Mouse (Mus musculus): ENCODE measurements at regions not wholly inside any gene's neighbourhood (a gene's known extent, or its start where the extent isn't known, plus 50 kb on each side); places are given as distances from the start of the nearest gene placed in this dataset.
"Not testable (repeated sequence)": the region's sequence is repeated elsewhere in the genome, so short reads cannot be mapped to it uniquely, and the experiment has no call there.

DNA sequence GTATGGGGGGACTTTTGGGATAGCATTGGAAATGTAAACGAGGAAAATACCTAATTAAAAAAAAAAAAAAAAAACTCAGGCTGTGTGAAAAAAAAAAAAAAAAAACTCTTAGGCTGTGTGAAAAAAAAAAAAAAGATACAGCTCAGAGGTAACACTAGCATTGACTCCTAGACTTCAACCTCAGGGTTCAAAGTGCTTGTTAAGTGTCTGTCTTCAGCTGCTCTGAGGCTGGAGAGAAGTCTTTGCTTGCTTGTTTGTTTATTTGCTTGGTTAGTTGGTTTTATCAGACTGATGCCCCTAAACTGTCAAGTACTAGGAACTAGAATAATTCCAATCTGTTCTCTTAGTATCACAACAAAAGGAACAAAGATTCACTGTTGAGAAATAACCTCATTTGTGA lies 360.1 kb upstream of the Impg1 start:
- H3K36me3 ChIP-seq (ENCODE audit: control insufficient read depth, insufficient read depth, low read length, poor library complexity, severe bottlenecking): no peaks in the 10 kb centered on the region
- H3K4me3 ChIP-seq (ENCODE audit: low read depth, low read length): no peak overlapping the region
- H3K9ac ChIP-seq (ENCODE audit: low read depth, poor library complexity, severe bottlenecking): no peak overlapping the region
- TF ChIP-seq POLR2A (IDR thresholded peaks at IDR 0.05; ENCODE audit: insufficient read depth, low read length): no peak
- no peak for TF ChIP-seq CTCF (IDR thresholded peaks at IDR 0.05; ENCODE audit: low read depth, low read length)
- TF ChIP-seq EP300 (IDR thresholded peaks at IDR 0.05; ENCODE audit: insufficient read depth, low read depth, low read length): no peak
- H3K4me1 ChIP-seq (ENCODE audit: control insufficient read depth, insufficient read depth, low read length): no peaks in the 10 kb centered on the region
- no peaks in the 10 kb centered on the region for H3K27me3 ChIP-seq (ENCODE audit: control insufficient read depth, insufficient read depth, low read length, poor library complexity, severe bottlenecking)
- H3K27ac ChIP-seq (ENCODE audit: insufficient read depth, low read length): no peak overlapping the region
- H3K9me3 ChIP-seq (replicated peaks; ENCODE audit: control insufficient read depth, insufficient read depth, low read length, poor library complexity, severe bottlenecking): no peaks in the 10 kb centered on the region

DNA sequence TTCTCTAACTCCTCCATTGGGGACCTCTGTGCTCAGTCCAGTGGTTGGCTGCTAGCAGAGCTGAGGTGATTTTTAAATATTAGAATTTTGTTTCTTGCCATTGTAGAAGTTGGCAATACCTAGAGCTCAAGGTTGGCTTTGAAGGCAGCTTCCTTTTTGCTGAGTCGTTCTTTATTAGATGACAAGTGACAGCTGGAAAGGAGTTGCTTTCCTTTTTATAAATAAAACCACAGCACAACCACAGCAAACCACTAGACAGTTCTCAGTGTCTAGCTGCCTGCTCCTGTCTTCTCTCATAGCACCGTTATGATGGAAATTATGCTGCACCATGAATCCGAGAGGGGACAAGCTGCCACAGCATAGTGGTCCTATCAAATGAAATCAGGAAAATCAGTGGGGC lies 354.8 kb upstream of the Impg1 start:
- Histone ChIP-seq H3K27me3 (ENCODE audit: control insufficient read depth, insufficient read depth, low read length, poor library complexity, severe bottlenecking) (no peaks in the 10 kb centered on the region), H3K4me1 (ENCODE audit: control insufficient read depth, insufficient read depth, low read length) (no peaks in the 10 kb centered on the region), H3K36me3 (ENCODE audit: control insufficient read depth, insufficient read depth, low read length, poor library complexity, severe bottlenecking) (no peaks in the 10 kb centered on the region), H3K4me3 (ENCODE audit: low read depth, low read length) (no peak overlapping the region), H3K9ac (ENCODE audit: low read depth, poor library complexity, severe bottlenecking) (no peak overlapping the region), H3K27ac (ENCODE audit: insufficient read depth, low read length) (no peak overlapping the region), H3K9me3 (replicated peaks; ENCODE audit: control insufficient read depth, insufficient read depth, low read length, poor library complexity, severe bottlenecking) (no peaks in the 10 kb centered on the region)
- TF ChIP-seq CTCF (IDR thresholded peaks at IDR 0.05; ENCODE audit: low read depth, low read length) (no peak), EP300 (IDR thresholded peaks at IDR 0.05; ENCODE audit: insufficient read depth, low read depth, low read length) (no peak), POLR2A (IDR thresholded peaks at IDR 0.05; ENCODE audit: insufficient read depth, low read length) (no peak)

DNA sequence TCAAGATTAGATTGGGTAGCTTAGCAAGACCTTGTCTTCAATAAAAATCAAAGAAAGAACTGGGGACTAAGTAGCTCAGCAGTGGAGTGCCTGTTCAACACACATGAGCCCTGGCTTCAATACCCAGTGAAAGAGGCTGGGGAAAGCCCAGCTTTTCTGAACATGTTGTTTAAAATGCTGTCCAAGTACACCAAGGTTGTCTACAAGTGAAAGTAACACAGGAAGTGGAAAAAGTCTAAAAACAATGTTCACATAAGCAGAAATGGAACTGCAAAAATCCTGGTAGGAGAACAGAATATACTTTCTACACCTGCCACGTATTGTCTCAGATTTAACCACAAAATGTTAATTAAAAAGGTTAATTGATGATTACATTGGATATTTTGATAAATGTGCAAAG lies 353.8 kb upstream of the Impg1 start:
- no peak for TF ChIP-seq POLR2A (IDR thresholded peaks at IDR 0.05; ENCODE audit: insufficient read depth, low read length)
- TF ChIP-seq CTCF (IDR thresholded peaks at IDR 0.05; ENCODE audit: low read depth, low read length): no peak
- no peak for TF ChIP-seq EP300 (IDR thresholded peaks at IDR 0.05; ENCODE audit: insufficient read depth, low read depth, low read length)
- Histone ChIP-seq H3K9ac (ENCODE audit: low read depth, poor library complexity, severe bottlenecking) (no peak overlapping the region), H3K27me3 (ENCODE audit: control insufficient read depth, insufficient read depth, low read length, poor library complexity, severe bottlenecking) (no peaks in the 10 kb centered on the region), H3K4me3 (ENCODE audit: low read depth, low read length) (no peak overlapping the region), H3K9me3 (replicated peaks; ENCODE audit: control insufficient read depth, insufficient read depth, low read length, poor library complexity, severe bottlenecking) (no peaks in the 10 kb centered on the region; the same call in 1 of the 2 replicates), H3K36me3 (ENCODE audit: control insufficient read depth, insufficient read depth, low read length, poor library complexity, severe bottlenecking) (no peaks in the 10 kb centered on the region), H3K27ac (ENCODE audit: insufficient read depth, low read length) (no peak overlapping the region), H3K4me1 (ENCODE audit: control insufficient read depth, insufficient read depth, low read length) (no peaks in the 10 kb centered on the region)

DNA sequence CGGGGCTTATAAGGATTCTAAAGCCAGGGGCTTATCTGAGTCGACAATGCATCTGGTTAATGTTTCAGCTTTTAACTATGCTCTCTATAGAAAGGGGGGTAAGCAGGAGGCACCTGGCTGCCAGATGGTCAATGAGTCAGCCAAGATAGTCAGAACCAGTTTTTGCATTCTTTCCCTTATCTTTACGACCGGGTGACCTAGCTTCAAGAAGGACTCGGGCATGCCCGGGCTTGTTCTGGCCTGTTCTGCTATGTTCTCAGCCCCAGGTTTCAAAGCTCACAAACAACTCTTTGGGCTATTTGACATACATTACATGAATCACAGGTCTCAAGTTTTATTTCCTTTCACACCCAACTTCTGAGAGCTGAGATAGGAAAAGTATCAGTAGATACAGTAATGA lies 348.6 kb upstream of the Impg1 start:
- not testable (repeated sequence) for H3K4me3 ChIP-seq (ENCODE audit: low read depth, low read length); H3K4me1 ChIP-seq (ENCODE audit: control insufficient read depth, insufficient read depth, low read length); H3K36me3 ChIP-seq (ENCODE audit: control insufficient read depth, insufficient read depth, low read length, poor library complexity, severe bottlenecking); H3K9me3 ChIP-seq (replicated peaks; ENCODE audit: control insufficient read depth, insufficient read depth, low read length, poor library complexity, severe bottlenecking); H3K9ac ChIP-seq (ENCODE audit: low read depth, poor library complexity, severe bottlenecking); H3K27me3 ChIP-seq (ENCODE audit: control insufficient read depth, insufficient read depth, low read length, poor library complexity, severe bottlenecking)
- H3K27ac ChIP-seq (ENCODE audit: insufficient read depth, low read length): peak overlapping the region; percentile 51; the same call in 1 of the 2 replicates

DNA sequence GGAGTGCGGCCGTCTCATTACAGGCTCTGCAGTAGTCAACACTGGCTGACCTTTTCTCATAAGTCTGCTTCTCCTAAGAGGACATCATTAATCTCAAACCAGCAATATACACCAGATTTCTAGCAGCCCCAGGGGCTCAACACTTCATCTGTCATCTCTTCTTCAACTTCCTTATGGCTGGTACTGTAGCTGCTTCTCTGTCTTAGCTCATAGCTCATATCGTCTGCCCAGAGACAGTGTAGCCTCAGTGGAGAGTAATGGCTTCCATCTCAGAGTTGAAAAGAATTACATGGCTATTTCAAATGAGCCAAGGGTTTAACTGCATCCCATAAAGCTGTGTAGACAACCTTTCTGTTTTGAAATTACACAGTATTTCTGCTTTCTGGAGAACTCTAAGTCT lies 326.2 kb upstream of the Impg1 start:
- Histone ChIP-seq H3K27me3 (ENCODE audit: control insufficient read depth, insufficient read depth, low read length, poor library complexity, severe bottlenecking) (no peaks in the 10 kb centered on the region), H3K36me3 (ENCODE audit: control insufficient read depth, insufficient read depth, low read length, poor library complexity, severe bottlenecking) (no peaks in the 10 kb centered on the region), H3K9me3 (replicated peaks; ENCODE audit: control insufficient read depth, insufficient read depth, low read length, poor library complexity, severe bottlenecking) (no peaks in the 10 kb centered on the region), H3K4me3 (ENCODE audit: low read depth, low read length) (no peak overlapping the region), H3K9ac (ENCODE audit: low read depth, poor library complexity, severe bottlenecking) (no peak overlapping the region), H3K27ac (ENCODE audit: insufficient read depth, low read length) (no peak overlapping the region), H3K4me1 (ENCODE audit: control insufficient read depth, insufficient read depth, low read length) (no peaks in the 10 kb centered on the region)
- TF ChIP-seq POLR2A (IDR thresholded peaks at IDR 0.05; ENCODE audit: insufficient read depth, low read length) (no peak), CTCF (IDR thresholded peaks at IDR 0.05; ENCODE audit: low read depth, low read length) (no peak), EP300 (IDR thresholded peaks at IDR 0.05; ENCODE audit: insufficient read depth, low read depth, low read length) (no peak)

DNA sequence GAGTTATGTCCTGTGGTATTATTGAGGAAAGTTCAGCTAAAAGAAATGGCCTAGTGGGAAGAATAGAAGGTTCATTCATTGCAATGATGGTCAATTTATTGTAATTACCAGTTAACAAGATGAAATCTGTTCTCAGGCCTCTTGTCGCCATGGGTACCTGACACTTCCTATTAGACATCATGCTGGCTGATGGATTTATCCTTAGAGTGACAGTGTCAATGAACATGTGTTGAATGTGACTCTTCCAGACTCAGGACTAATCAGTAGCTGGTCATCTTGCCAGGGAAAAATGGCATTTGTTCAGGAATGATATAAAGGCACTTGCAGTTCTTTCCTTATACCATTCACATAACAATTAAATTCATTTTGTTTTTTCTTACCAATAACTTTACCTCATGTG lies 309.3 kb upstream of the Impg1 start:
- H3K4me1 ChIP-seq (ENCODE audit: control insufficient read depth, insufficient read depth, low read length): no peaks in the 10 kb centered on the region
- no peak overlapping the region for H3K9ac ChIP-seq (ENCODE audit: low read depth, poor library complexity, severe bottlenecking)
- H3K27me3 ChIP-seq (ENCODE audit: control insufficient read depth, insufficient read depth, low read length, poor library complexity, severe bottlenecking): no peaks in the 10 kb centered on the region
- H3K36me3 ChIP-seq (ENCODE audit: control insufficient read depth, insufficient read depth, low read length, poor library complexity, severe bottlenecking): no peaks in the 10 kb centered on the region
- no peaks in the 10 kb centered on the region for H3K9me3 ChIP-seq (replicated peaks; ENCODE audit: control insufficient read depth, insufficient read depth, low read length, poor library complexity, severe bottlenecking)
- TF ChIP-seq POLR2A (IDR thresholded peaks at IDR 0.05; ENCODE audit: insufficient read depth, low read length) (no peak), CTCF (IDR thresholded peaks at IDR 0.05; ENCODE audit: low read depth, low read length) (no peak), EP300 (IDR thresholded peaks at IDR 0.05; ENCODE audit: insufficient read depth, low read depth, low read length) (no peak)
- no peak overlapping the region for H3K27ac ChIP-seq (ENCODE audit: insufficient read depth, low read length)
- no peak overlapping the region for H3K4me3 ChIP-seq (ENCODE audit: low read depth, low read length)

DNA sequence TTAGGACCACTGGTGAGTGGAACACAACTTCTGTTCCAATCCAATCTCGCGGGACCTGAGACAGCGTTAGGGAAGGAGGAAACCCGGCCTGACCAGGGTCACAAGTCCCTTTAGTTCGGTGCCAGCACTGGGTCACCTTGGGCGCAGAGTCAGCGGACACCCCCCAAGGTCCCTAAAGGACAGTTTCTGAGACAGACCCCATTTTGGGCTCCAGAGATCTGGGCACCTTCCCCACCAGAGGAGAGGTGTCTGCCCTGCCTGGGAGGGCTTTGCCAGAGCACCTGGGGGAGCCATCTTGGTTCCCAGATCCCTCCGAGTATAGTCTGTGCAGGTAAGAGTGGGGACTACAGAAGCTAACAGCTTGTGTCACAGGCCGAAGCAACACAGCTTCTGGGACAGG lies 270.5 kb upstream of the Impg1 start:
- H3K9me3 ChIP-seq (replicated peaks; ENCODE audit: control insufficient read depth, insufficient read depth, low read length, poor library complexity, severe bottlenecking); H3K4me1 ChIP-seq (ENCODE audit: control insufficient read depth, insufficient read depth, low read length); H3K9ac ChIP-seq (ENCODE audit: low read depth, poor library complexity, severe bottlenecking); H3K27me3 ChIP-seq (ENCODE audit: control insufficient read depth, insufficient read depth, low read length, poor library complexity, severe bottlenecking); H3K36me3 ChIP-seq (ENCODE audit: control insufficient read depth, insufficient read depth, low read length, poor library complexity, severe bottlenecking); H3K27ac ChIP-seq (ENCODE audit: insufficient read depth, low read length); H3K4me3 ChIP-seq (ENCODE audit: low read depth, low read length): not testable (repeated sequence)
